Comparison of ENCODE assay signal across 16 mouse cellular contexts in genomic region chr3:84936956-84937355, GRCm38 (mm10).
DNase-seq lines count a peak whose midpoint lies in the region; ATAC-seq and TF ChIP-seq lines count a peak whose summit lies in the region.
"Had no signal": no experiment of that assay in that cellular context is flagged by ENCODE, and none has a peak within 500 bp of the region (broad histone marks: within the 10 kb centered on the region; RNA-seq: fewer than 3 reads in every experiment).

No protein-coding gene starts in this region.

- H3K4me3 ChIP-seq in hindbrain, embryonic 12.5 days = no peak overlapping the region
- no peak overlapping the region for H3K4me3 ChIP-seq in hindbrain, embryonic 14.5 days (replicated peaks; ENCODE audit: low read length)
- no peak overlapping the region for H3K4me3 ChIP-seq in forebrain, embryonic 12.5 days (replicated peaks)
- H3K4me3 ChIP-seq in midbrain, embryonic 12.5 days = no peak overlapping the region
- H3K4me3 ChIP-seq: limb, embryonic 10.5 days; megakaryocyte, embryonic 14.5 days had no signal

- H3K4me1 ChIP-seq in hindbrain, embryonic 12.5 days = peaks cover 11% of the 10 kb centered on the region
- H3K4me1 ChIP-seq in hindbrain, embryonic 14.5 days (replicated peaks; ENCODE audit: control insufficient read depth, insufficient read depth, low read length) = peaks cover 14% of the 10 kb centered on the region
- H3K4me1 ChIP-seq in forebrain, embryonic 12.5 days = peaks cover 18% of the 10 kb centered on the region
- H3K4me1 ChIP-seq in midbrain, embryonic 12.5 days = peaks cover 14% of the 10 kb centered on the region
- H3K4me1 ChIP-seq: limb, embryonic 10.5 days had no signal

- no peaks in the 10 kb centered on the region for H3K27me3 ChIP-seq in hindbrain, embryonic 12.5 days
- no peaks in the 10 kb centered on the region for H3K27me3 ChIP-seq in hindbrain, embryonic 14.5 days (ENCODE audit: control insufficient read depth, insufficient read depth, low read length)
- H3K27me3 ChIP-seq in forebrain, embryonic 12.5 days = no peaks in the 10 kb centered on the region
- no peaks in the 10 kb centered on the region for H3K27me3 ChIP-seq in midbrain, embryonic 12.5 days
- H3K27me3 ChIP-seq: megakaryocyte, embryonic 14.5 days had no signal

- DNase-seq in hindbrain, embryonic 14.5 days (ENCODE audit: low spot score) = no peak
- DNase-seq in brain, embryonic 14.5 days (ENCODE audit: low read depth) = peak; percentile 24
- no peak for DNase-seq in kidney, adult 8-10 months
- no peak for DNase-seq in lung, postnatal 25 days (ENCODE audit: low spot score)
- DNase-seq: heart, postnatal 10 days; kidney, adult 2 months; kidney, postnatal 14 days; liver, postnatal 0 days; lung, postnatal 10 days; right cerebral cortex, postnatal 4 days had no signal

- TF ChIP-seq CTCF in brain, embryonic 14.5 days (IDR thresholded peaks at IDR 0.05; ENCODE audit: borderline replicate concordance, extremely low read depth, insufficient read depth, insufficient read length) = no peak

- no peak overlapping the region for H3K4me2 ChIP-seq in hindbrain, embryonic 12.5 days (replicated peaks)
- H3K4me2 ChIP-seq in hindbrain, embryonic 14.5 days (replicated peaks) = no peak overlapping the region
- H3K4me2 ChIP-seq in forebrain, embryonic 12.5 days = no peak overlapping the region
- no peak overlapping the region for H3K4me2 ChIP-seq in midbrain, embryonic 12.5 days (replicated peaks)

- no peak overlapping the region for H3K9ac ChIP-seq in hindbrain, embryonic 12.5 days
- no peak overlapping the region for H3K9ac ChIP-seq in hindbrain, embryonic 14.5 days
- no peak overlapping the region for H3K9ac ChIP-seq in forebrain, embryonic 12.5 days
- H3K9ac ChIP-seq in midbrain, embryonic 12.5 days (replicated peaks) = no peak overlapping the region
- H3K9ac ChIP-seq: liver, postnatal 0 days had no signal

- 62% methylated on average over 5 of the region's 5 CpGs for WGBS in hindbrain, embryonic 12.5 days
- WGBS in hindbrain, embryonic 14.5 days = 51% methylated on average over 5 of the region's 5 CpGs
- WGBS in forebrain, embryonic 12.5 days = 46% methylated on average over 5 of the region's 5 CpGs
- 33% methylated on average over 5 of the region's 5 CpGs for WGBS in midbrain, embryonic 12.5 days

- no peak for ATAC-seq in hindbrain, embryonic 12.5 days (ENCODE audit: low FRiP score)
- no peak for ATAC-seq in hindbrain, embryonic 14.5 days (ENCODE audit: low FRiP score)
- peak; percentile 12; the same call in 1 of the 2 replicates for ATAC-seq in forebrain, embryonic 12.5 days (ENCODE audit: low FRiP score)
- ATAC-seq in midbrain, embryonic 12.5 days (ENCODE audit: low FRiP score, low read depth) = no peak
- ATAC-seq: liver, postnatal 0 days had no signal

- TF ChIP-seq POLR2A in brain, embryonic 14.5 days (IDR thresholded peaks at IDR 0.05; ENCODE audit: borderline replicate concordance, extremely low read depth, insufficient read depth, insufficient read length, poor library complexity, severe bottlenecking) = no peak

- H3K36me3 ChIP-seq in hindbrain, embryonic 12.5 days = no peaks in the 10 kb centered on the region
- no peaks in the 10 kb centered on the region for H3K36me3 ChIP-seq in hindbrain, embryonic 14.5 days (replicated peaks; ENCODE audit: control insufficient read depth, insufficient read depth)
- no peaks in the 10 kb centered on the region for H3K36me3 ChIP-seq in forebrain, embryonic 12.5 days (replicated peaks)
- no peaks in the 10 kb centered on the region for H3K36me3 ChIP-seq in midbrain, embryonic 12.5 days
- H3K36me3 ChIP-seq: limb, embryonic 10.5 days had no signal

- H3K9me3 ChIP-seq in hindbrain, embryonic 12.5 days (replicated peaks) = no peaks in the 10 kb centered on the region
- no peaks in the 10 kb centered on the region for H3K9me3 ChIP-seq in hindbrain, embryonic 14.5 days (ENCODE audit: control insufficient read depth, low read length)
- H3K9me3 ChIP-seq in forebrain, embryonic 12.5 days = no peaks in the 10 kb centered on the region
- H3K9me3 ChIP-seq in midbrain, embryonic 12.5 days = no peaks in the 10 kb centered on the region
- H3K9me3 ChIP-seq: limb, embryonic 10.5 days; megakaryocyte, embryonic 14.5 days had no signal

- peak overlapping the region; percentile 41; the same call in 1 of the 2 replicates for H3K27ac ChIP-seq in hindbrain, embryonic 12.5 days
- H3K27ac ChIP-seq in hindbrain, embryonic 14.5 days = no peak overlapping the region
- peak overlapping the region; percentile 70 for H3K27ac ChIP-seq in forebrain, embryonic 12.5 days
- H3K27ac ChIP-seq in midbrain, embryonic 12.5 days (replicated peaks) = peak overlapping the region; percentile 72; the same call in 1 of the 2 replicates
- H3K27ac ChIP-seq: limb, embryonic 10.5 days; stomach, postnatal 0 days had no signal
